Mouse (Mus musculus) gastrocnemius, adult 8-10 months (tissue): ENCODE measurements around the gene Gm2237. TPM values are rescaled to one million over a fixed set of nuclear protein-coding genes. Genes with fewer than 3 reads are reported as not detected.
"Not testable (repeated sequence)": the region's sequence is repeated elsewhere in the genome, so short reads cannot be mapped to it uniquely, and the experiment has no call there.

ENCODE experiments used
- DNase-seq, 2 experiments: peaks; one replicate each; pipeline ENCODE4 v3.0.0; 2022; ENCODE audit warnings: low spot score in 2 of 2
- total RNA-seq, 4 experiments: library from RNA; stranded (reverse); gene quantifications; 2 replicates each; pipeline ENCODE4 v1.2.4; 2022

Gm2237 gene
- under 1 TPM in 2 of 4 experiments, not detected in 2; 0.19 to 0.76 TPM for total RNA-seq

DNA sequence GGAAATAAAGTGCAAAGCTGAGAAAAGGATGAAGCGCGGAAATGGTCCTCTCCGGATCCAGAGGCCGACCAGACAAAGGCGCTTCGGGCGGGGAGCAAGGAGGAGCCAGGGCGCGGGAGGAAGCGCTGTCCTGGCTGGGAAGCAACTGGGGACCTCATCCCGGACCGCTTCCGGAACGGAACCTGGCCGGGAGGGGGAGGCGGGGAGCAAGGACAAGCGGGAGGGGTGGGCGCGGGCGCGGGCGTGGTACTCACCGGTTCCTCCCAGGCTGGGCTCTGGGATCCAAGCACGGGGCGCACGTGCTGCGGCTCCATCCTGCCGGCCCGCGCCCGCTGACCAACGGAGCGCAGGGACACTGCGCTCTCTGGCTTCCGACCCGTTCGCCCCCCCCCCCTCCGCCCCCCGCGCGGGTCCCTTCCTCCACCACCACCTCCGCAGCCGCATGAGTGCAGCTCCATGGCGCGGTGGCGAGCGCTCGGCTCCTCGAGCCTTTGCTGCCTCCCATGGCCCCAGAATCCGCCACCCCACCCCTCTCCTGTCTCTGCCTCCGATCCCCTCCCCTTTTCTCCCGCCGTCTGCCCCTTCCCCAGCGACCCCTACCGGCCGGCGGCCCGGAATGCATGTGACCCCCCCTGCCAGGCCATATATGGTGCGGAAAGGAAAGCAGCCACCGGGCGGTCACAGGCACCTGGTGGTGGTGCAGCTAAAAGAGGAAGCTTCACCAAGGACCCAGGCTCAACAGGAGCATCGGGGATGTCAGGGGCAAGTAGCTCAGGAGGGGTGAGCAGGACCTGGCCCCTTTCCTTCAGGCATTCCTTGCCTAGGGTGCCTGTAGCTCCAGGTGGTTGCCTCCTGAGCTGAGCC lies at the start of gene Gm2237:
Gm2237 (minus strand) TSS at position 332 of the 864 bp plus-strand sequence.
- not testable (repeated sequence) for DNase-seq

DNA sequence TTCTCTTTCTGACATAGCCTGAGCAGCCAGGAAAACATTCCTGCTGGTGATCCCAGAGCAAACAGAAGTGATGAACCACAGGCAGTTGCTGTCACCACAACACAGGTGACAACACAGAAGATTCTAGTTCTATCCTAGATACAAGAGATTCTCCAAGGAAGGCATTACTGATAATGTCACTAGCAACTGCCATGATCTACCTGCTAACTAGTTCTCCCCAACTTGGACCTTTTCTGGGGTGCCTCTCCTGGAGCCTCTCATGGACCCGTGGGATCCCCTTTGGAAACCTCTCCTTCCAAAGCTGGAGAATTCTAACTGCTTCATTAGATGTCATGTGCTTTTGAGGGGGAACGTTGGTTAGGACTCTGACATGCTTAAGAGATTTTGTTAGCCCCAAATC lies 17.5 kb upstream of the Gm2237 start, which contains the start of gene Gm5458:
Gm5458 (minus strand) TSS at position 101 of the 400 bp plus-strand sequence.
- DNase-seq, result not testable (repeated sequence)

- DNase-seq, result not testable (repeated sequence)
These were observed 35.1 kb downstream of the Gm2237 start, which contains the start of gene Gm2244 for GRCm38 (mm10) chr14:19549863-19550262. Gene Gm2244, minus strand, starts transcription at chr14:19549963.

Other genes starting within 250 kb of the Gm2237 start
- not detected for gene Gm21738, start 166.2 kb downstream of the Gm2237 start, total RNA-seq
- not detected for gene Gm2244, start 35.2 kb downstream of the Gm2237 start, total RNA-seq
- gene Gm5458, start 17.4 kb upstream of the Gm2237 start, total RNA-seq, result not detected
- 1 to 10 TPM; 3.3 to 7.8 (median 3.6) TPM for gene Nid2, start 166.1 kb upstream of the Gm2237 start, total RNA-seq
- 10 to 100 TPM; 76.8 to 89.6 (median 79.4) TPM for gene Rtraf, start 238.7 kb upstream of the Gm2237 start, total RNA-seq